Mouse (Mus musculus) small intestine, adult 2 months (tissue): Measurements from ENCODE around the gene Hnrnpul1.

ENCODE experiments used
- CTCF ChIP-seq: fragments of 200-500 bp; IDR thresholded peaks from 2 replicates; pipeline ENCODE4 v1.5.1; 2012; ENCODE audit warnings: low read depth, mild to moderate bottlenecking, control low read depth, inconsistent platforms, low read length, moderate library complexity, mixed read lengths; ENCODE audit not compliant: insufficient replicate concordance, insufficient read length; ENCODE audit errors: extremely low read depth
- POLR2A ChIP-seq: fragments of 200-500 bp; IDR thresholded peaks from 2 replicates; pipeline ENCODE4 v1.6.1; 2012; ENCODE audit warnings: low read depth, mild to moderate bottlenecking, control low read depth, inconsistent platforms, low read length, moderate library complexity

DNA sequence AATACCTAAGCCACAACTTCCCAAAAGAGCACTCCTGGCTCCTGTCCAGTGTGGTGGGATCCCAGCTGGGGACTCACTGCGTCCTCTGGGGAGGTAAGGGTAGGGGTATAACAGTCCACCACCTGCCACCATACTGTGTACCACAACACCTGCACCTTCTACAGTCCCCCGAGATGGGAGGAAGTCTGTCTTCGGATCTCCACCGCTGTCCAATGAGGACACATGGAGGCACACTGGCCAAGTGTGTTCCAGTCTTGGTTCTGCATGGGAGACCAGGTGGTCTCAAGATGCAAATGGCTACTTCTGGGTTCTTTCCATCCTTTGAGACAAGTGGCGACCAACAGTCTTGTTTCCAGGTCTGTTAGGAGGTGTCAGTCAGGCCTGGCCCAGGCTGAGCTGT is 43.4 kb downstream of the Hnrnpul1 start:
- TF ChIP-seq CTCF = no peak
- TF ChIP-seq POLR2A = no peak
